Mouse (Mus musculus) gastrocnemius, postnatal 4 days (tissue): Measurements from ENCODE around the gene Lrrc52. TPM values are rescaled to one million over a fixed set of nuclear protein-coding genes. Genes with fewer than 3 reads are reported as not detected.

Experiments used
- DNase-seq, 2 experiments: peaks; one replicate each; pipeline ENCODE4 v3.0.0; 2021 to 2022; ENCODE audit warnings: low spot score in 2 of 2, mixed read lengths in 2 of 2
- long read RNA-seq, 2 experiments: library from polyadenylated mRNA; stranded (forward); transcript quantifications; one replicate each; pipeline ENCODE4 v2.0.0; 2021
- total RNA-seq, 2 experiments: library from RNA; stranded (reverse); gene quantifications; 2 replicates each; pipeline ENCODE4 v1.2.3; 2021

The Lrrc52 gene
- under 1 TPM; 0.25 to 0.31 TPM for total RNA-seq
- long read RNA-seq, experiment 1, result 0 reads
- long read RNA-seq, experiment 2, result 0 reads

DNA sequence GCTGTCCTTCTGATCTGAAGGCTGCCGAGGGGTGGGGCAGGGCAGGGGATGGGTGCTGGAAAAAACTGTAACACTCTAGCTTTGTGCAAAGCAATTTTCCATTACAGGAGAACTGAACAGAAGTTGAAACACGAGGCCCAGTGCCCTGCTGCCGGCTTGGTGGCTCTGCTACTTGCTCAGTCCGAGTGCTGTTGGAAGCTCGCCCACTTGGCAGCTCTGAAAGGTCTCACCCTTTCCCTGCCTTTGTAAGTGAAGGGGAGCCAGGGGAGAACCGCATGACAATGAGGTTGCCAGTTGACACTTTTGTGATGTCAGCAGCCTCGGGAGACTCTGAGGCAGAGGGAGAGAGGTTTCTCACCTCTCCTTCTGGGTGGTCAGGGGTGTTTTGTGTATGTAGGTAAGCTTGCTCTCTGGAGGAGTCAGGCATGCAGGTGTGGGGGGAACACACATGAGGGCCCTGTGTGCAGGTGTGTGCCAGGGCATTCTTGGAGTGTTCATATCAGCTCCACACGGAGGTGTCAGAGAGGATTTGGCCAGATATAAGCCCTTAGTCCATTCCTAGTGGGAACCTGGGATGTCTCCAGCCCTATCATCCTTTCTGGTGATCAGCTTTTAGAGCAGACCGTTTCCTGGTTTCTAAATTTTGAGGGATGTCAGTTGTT is at the start of gene Lrrc52:
Lrrc52 (minus strand) TSS at position 16 of the 662 bp plus-strand sequence.
- DNase-seq, result peak in 1 of 2 experiments; percentile 48

DNA sequence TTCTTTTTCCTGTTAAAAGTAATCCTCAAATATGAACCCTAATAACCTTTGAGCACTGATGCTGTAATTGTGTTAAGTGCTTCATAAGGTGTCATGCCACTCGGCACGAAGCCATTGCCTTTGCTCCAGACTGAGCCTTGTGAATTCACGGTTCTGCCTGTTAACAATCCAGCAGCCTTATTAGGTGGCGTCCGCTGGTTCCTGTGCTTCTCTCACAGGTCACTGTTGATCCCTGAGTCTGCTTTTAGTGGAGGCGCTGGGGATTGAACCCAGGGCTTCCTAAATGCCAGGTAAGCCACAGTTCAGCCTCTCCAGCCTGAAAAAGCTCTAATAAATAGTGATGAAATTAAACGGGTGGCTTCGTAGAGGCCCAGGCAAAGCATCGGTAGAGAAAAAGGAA is 45.0 kb upstream of the Lrrc52 start:
- no peak for DNase-seq

DNA sequence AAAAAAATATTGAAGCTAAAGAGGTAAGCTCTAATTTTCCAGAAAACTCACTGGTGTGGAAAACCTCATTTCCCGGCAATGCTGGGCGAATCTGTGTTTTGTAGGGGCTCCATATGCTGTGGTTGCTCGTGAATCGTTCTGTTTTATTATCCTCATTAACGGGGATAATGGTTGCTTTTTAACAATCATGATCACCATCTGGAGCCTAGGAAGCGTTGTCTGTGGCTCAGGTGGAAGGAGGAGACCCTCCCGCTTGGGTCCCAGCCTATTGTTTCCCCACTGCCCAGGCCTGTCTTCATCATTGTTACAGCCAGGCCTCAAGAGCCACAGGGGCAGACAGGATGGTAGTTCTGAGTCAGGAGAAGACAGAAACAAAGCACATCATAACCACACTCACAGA is 39.5 kb upstream of the Lrrc52 start:
- no peak for DNase-seq

DNA sequence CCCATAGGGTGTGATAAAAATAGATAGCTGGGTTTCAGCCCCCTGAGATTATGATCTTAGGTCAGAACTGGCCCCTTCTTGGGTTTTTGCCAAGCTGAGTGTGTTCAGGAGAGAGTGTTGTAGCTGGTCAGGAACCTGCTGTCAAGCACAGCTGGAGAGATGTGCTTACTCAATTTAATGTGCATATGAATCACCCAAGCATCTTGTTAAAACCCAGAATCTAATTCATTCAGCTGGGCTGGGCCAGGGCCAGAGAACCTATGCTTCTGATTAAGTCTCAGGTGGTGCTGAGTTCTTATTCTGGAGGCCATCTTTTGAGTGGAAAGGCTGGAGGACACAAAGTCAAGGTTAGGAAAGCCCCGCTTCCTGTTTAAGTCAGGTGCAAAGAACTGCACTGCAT is 38.8 kb upstream of the Lrrc52 start:
- DNase-seq, result no peak

DNA sequence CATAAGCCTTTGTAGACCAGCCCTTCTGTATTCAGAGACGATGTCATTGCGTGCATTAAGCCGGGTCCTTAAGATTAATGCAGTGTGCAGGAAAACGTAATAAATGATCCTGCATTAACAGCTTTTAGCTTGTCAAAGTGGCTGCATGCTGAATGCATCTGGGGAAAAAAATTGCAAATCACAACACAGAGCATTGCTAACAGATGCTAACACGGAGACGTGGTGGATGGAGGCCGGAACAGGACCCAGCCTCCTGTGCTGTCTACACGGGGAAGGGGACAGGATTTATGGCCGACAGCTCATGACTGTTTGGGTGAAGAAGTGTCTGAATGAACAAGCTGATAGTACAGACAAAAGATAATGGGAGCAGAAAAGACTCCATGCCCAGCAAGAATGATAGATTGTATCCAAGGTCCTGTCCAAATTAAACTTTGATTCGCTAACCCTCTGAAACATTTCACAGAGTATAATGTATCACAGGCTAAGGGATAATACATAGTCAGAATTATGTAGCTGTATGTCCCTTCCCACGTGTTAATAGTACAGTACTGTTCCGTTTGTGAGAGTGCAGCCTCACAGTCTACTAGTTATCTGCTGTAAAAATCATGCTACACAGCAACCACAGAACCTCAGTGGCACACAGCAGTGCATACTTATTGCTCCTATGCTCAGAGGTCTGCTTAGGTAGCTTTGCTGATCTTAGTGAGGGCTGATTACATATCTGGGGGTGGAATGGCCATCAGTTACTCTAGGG is 32.7 kb upstream of the Lrrc52 start:
- DNase-seq, result no peak

DNA sequence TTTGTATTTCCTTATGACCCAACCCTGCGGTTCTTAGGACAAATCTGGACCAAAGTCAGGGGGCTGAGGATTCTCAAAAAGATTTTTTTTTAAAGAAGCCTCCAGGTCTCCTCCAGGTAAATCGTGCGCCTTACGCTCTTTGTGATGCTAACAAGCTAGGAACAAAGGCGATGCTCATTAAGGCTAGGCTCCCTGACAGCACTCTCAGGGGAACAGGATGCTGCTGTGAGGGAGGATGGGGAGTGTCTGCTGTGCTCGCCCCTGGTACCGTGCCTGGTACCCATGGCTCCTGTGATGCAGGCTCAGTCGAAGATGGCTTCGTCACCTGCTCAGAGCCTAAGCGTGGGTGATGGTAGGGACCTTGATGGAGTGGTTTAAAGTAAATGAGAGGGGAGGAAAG is 31.4 kb upstream of the Lrrc52 start:
- DNase-seq, result no peak

DNA sequence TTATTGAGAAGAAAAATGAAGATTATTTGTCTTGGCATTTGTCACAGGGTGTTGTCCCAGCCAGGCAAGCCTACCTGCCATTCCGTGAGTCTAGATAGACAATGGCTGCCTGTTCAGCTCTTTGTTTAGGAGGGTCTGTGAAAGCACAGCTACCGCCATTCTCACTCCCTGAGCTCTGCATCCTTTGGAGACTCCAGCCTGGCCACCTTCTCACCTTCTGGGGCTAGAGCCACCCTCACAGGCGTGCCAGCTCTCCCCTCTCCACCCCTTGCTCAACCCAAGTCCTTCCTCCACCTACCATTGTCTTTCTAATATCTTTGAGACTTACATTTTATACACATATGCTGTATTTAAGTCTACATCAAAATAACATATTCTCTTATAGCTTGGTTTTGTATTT is 31.0 kb upstream of the Lrrc52 start:
- no peak for DNase-seq

DNA sequence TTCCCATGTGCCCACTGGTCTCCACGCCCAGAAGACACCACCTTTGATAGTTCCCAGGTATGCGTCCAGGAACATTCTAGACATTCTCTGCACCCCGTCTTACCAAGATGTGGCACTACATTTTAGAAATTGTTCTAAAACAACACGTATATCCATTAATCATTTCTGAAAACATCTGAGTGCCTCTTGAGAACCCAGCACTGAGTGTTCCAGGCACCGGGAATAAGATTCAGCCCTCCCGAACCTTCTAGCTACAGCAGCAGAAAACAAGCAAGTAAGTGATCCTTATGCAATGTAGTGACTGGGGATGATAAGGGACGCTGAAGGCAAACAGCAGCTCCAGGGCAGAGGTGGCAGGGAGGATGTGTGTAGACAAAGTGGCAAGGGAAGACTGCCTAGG is 24.9 kb upstream of the Lrrc52 start:
- DNase-seq, result no peak

DNA sequence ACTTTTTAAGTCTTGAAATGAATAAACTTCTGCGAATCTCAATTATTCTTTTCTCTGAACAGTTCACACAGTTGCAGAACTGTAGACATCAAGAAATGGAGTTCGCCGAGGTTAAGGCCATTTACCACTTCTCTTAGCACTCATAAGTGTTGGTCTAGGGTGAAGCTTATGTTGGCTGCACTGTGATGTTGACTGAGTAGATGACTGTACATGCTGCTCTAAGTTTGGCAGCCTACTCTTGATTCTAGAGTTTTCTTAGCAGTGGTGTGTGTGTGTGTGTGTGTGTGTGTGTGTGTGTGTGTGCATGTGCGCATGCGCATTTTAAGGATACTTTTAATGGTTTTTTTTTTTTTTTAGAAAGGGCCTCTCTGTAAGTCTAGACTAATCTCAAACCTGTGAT is 21.4 kb upstream of the Lrrc52 start:
- DNase-seq, result no peak

DNA sequence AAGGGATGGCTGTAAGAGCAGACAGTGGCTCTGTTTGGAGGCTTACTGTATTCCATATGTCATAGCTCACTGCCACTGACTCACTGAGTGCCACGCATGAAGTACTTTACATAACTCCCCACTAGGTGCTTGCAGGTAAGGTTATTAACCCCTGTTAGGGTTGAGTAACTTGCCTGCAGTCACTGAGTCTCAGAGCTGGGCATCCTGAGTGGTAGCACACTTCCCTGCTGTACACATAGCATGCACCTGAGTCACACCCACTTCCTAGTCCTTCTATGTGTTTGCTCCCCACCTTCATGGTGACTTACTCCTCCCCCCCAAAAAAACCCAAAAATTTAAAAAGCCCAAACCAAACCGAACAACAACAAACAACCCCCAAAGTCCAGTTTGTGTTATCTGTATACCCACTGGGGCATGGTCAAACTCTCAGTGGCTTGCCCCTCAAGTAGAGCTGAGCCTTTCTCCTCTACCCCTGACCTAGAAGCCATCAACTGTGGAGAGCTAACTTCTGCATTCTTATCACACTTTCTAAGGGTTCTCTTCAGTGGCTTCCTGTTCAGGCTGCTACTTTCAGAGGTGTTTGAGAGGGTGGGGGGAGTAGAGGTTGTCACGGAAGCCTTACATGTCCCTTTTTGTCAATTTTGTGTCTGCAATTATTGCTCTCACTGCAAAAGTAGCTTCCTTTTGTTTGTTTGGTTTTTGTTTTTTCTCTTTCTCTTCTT is 20.5 kb upstream of the Lrrc52 start:
- DNase-seq, result no peak

DNA sequence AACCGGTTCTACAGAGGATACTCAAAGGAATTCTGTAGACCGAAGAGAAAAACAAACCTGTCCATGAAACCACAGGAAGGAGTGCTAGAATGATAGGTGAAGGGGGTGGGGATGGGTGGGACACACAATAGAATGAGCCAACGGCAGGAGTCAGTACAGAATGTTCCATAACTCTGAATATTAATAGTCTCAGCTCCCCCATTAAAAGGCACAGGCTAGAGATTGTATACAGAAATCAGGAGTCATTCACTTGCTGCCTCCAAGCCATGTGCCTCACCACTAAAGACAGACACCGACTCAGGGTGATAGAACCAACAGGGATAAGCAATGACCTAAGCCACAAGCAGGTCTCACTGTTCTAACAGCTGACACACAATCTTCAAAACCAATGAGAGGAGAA is 16.3 kb upstream of the Lrrc52 start:
- DNase-seq, result no peak

DNA sequence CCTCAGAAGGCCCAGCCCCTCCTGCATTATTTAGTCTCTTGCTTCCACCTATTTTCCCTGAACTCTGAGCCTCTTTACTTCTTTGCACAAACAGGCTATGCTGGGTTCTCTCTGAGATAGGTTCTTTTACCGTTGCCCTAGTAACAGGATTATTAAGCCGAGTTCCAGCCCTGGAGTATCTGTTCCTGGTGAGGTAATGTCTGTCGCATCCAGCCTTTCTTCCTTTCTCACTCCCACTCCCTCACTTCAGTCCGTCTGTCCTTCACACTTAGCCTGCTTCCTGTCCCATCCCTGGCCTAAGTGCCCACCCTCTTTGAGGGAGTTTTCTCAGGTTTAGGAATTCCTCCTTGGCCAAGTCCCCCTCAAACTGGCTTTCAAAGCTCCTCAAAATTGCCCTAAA is 7.0 kb upstream of the Lrrc52 start:
- DNase-seq, result no peak

DNA sequence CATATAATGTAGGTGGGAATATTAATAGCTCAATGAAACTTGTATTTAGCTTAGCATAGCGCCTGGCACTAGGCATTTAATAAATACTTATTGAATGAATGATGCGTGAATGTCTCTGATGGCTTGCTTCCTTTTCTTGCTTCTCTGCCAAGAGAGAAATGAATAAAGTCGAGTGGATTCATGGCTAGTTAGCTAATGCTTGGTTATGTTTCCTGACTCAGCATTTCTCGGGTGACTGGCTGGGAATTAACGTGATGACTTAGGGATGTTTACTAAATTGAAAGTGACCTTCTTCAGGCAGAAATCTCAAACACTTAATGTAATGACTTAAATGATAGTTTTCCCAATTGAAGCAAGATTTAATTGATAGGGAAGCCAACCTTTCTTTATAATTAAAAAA is 1.3 kb upstream of the Lrrc52 start:
- DNase-seq, result no peak

DNA sequence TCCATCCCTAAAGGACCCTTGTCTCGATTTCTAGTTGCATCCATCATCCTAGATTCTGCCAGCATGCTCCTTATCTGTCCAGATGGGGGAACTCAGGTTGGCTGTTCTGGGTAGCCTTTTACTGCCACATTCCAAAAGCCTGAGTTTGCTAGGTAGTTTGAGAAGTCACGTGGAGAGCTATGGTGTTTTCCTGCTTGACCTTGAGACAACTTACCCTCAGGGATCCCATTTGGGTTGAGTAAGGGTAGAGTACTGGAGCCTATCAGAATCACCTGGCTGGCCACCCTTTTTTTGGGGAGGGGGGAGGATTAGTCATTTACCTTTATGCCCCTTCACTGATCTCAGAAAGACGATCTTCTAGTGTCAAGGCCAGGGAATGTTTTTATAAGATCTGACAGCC is 9.3 kb downstream of the Lrrc52 start:
- no peak for DNase-seq

DNA sequence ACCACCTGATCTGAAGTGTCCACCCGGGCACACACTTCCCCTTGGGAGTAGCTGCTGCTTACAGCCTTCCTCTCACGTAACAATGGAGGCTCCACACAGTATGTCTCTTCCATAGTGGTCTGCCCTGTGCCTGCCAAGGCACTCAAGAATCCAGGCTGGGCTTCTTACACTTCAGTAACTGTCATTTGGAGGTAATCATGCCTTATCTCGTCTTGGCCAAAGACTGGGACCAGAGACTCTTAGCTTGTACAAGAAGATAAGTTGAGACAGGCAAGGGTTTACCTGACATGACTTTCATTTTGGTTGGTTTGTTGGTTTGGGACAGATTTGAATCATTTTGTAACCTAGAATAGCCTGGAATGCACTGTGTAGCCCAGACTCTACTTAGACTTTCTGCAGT is 13.5 kb downstream of the Lrrc52 start:
- no peak for DNase-seq

DNA sequence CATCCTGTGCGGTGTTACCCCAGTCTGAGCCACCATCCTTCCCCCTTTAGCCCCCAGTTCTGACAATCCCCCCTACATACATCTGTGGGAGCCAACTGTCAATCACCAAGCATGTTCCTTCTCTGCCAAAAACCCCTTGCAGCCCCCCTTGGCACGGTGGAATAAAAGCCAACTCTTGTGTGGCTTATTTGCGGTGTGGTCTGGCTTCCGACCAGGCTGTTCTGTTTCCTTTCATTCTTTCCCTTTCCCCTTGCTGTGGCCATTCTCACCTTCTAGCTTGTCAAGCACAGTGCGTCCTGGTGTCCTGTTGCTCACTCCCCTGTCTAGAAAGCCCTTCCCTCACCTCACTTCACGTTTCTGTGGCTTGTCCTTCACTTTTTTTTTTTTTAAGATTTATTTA is 14.1 kb downstream of the Lrrc52 start:
- no peak for DNase-seq

DNA sequence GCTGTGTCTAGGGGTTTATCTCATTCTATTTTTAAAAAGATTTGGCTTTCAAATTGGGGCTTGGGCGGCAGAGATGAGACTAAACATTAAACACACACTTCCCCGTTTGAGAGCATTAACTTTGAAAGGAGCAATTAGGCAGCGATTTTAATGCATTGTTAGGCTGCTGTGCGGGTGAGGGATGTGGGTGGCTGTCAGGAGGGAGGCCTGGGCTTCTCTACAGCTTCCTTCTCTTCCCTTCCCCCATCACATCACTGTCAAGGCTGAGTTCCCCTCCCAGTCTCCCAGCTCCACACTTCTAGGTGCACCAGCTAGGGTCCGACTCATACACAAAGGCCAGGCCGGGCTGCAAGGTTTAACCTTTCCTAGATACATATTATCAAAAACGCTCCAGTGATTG is 18.0 kb downstream of the Lrrc52 start:
- DNase-seq, result no peak

DNA sequence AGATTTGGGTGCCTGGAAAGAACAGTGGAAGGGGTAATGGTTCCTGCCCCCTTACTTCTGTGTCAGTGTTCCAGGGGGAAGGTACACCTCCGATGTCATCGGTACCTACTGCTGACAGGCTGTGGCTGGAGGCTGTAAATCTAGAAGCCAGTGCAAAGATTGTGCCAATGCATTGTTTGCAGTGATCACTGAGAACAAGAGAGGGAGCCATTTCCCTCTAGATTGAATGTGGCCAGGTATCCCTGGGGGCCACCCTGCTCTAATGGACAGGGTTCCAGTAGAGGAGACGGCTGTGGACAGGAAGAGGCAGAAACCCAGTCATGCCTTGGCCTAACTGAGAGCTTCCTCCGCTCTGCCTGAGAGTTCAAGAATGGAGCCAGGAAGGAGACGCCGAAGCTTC is 18.5 kb downstream of the Lrrc52 start:
- no peak for DNase-seq

DNA sequence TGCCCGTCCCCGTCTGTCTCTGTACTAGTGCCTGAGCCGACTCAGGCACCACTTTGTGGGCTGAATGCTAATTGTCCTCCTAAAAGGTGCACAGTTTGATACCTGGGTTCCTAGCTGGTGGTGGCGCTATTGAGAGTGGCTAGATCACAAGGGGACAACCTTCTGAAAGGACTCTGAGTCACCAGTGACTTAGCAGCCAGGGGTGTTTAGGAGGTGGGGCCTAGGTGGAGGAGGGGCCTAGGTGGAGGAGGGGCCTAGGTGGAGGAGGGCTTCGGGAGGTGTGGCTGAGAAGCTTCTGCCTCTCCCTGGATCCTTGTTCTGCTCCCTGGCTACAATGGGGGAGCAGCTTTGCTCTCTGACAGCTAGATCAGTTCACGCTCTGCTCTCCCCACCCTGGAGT is 20.1 kb downstream of the Lrrc52 start:
- DNase-seq, result no peak

DNA sequence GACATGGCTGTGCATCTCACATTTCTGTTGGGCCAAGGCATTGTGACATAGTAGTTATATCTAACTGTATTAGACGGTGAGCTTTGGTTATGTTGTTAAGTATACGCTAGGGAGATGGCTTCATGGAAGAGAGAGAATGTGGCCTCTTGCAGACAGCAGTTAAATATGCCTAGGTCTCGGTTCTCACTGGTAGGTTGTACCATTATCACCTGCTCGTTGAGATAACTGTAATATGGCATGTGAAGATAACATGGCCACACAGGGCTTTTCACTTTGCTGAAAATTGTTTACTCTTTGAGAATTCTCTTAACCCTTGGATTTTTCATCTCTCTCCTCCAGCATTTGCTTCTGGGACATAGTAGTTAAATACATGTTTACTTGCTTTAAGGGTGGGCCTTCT is 21.4 kb downstream of the Lrrc52 start:
- DNase-seq, result no peak

DNA sequence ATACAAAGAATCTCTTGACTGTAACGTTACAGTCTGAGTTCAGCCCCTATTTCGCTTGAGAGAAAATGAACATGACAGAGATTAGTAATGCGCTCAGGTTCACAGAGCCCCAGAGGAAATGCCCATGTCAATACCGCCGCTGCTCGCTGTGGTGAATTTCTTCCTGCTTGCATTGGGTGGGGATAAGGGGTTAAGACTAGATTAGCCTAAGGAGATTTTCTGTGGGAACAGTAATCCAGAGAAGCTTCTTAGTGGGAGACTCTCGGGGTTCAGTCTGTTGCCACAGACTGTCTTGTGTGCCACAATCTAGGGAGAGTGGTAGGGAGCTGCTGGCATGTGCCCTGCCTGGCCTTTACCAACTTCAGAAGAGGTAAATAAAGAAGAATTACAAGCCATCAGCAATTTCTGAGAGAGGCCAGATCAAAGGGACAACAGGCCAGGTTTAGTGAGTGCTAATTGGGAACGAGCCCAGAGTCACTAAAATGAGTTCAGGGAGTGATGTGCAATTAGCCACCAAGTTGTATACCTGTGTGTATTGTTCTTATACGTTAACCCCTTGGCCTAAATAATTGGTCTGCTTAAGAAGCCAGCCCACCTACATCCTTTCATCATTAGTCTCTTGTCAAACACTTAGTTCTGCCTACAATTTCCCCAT is 28.2 kb downstream of the Lrrc52 start:
- DNase-seq, result no peak

DNA sequence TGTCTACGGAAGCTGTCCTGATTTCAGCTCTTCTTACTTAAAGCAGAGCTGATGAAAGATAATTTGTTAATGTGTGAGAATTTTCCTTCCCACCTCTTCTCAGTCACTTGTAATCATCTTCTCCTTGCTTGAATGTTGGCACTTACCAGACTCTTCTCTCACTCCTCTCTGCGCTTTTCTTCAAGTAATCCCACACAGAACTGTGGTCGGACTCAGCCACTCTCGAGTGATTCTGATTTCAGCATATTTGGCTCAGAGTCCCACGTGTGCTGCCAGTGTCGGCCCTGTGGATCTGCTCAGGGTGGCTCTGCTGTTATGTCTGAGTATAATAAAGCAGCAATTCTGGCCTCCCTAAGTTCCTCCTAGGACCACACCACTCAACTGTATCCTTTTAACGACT is 29.5 kb downstream of the Lrrc52 start:
- no peak for DNase-seq
